Mouse (Mus musculus) neural tube, embryonic 14.5 days (tissue): ENCODE measurements at regions not wholly inside any gene's neighbourhood (a gene's known extent, or its start where the extent isn't known, plus 50 kb on each side); places are given as distances from the start of the nearest gene placed in this dataset.

Source experiments
- ATAC-seq: fragments of 200-750 bp; cut with Nextera tagmentation; 2 replicates; pipeline ENCODE4 v1.8.0; 2017; ENCODE audit warnings: low read depth, mild to moderate bottlenecking, moderate TSS enrichment, moderate library complexity
- H3K27ac ChIP-seq: fragments of 300-500 bp; sonication (generic); 2 replicates; pipeline ENCODE4 v1.5.1; 2014; ENCODE audit warnings: low read depth, mild to moderate bottlenecking, control low read depth, low read length, moderate library complexity, mixed read lengths
- H3K27me3 ChIP-seq: fragments of 300-500 bp; sonication (generic); 2 replicates; pipeline ENCODE4 v1.6.1; 2014; ENCODE audit warnings: low read length; ENCODE audit not compliant: control insufficient read depth, insufficient read depth
- H3K36me3 ChIP-seq: fragments of 300-500 bp; sonication (generic); 2 replicates; pipeline ENCODE4 v1.6.1; 2014; ENCODE audit warnings: low read length, mixed read lengths; ENCODE audit not compliant: control insufficient read depth, insufficient read depth
- H3K4me1 ChIP-seq: fragments of 300-500 bp; sonication (generic); 2 replicates; pipeline ENCODE4 v1.6.1; 2014; ENCODE audit warnings: low read length; ENCODE audit not compliant: control insufficient read depth, insufficient read depth
- H3K4me2 ChIP-seq: fragments of 300-500 bp; sonication (generic); 2 replicates; pipeline ENCODE4 v1.6.1; 2014; ENCODE audit warnings: mild to moderate bottlenecking, low read depth, low read length, control low read depth
- H3K4me3 ChIP-seq: fragments of 300-500 bp; sonication (generic); 2 replicates; pipeline ENCODE4 v1.5.1; 2014; ENCODE audit warnings: low read depth, low read length, control low read depth, mixed read lengths
- H3K9ac ChIP-seq: fragments of 300-500 bp; sonication (generic); replicated peaks from 2 replicates; pipeline ENCODE4 v1.6.1; 2014; ENCODE audit warnings: low read depth, mild to moderate bottlenecking, control low read depth, low read length, mixed read lengths
- H3K9me3 ChIP-seq: fragments of 300-500 bp; sonication (generic); 2 replicates; pipeline ENCODE4 v1.6.1; 2016; ENCODE audit warnings: low read length; ENCODE audit not compliant: control insufficient read depth
- WGBS: fragments of 180-500 bp; shearing (Covaris S2); extraction: QIAGEN DNeasy Blood & Tissue Kit; methylation state at CpG from one replicate; pipeline ENCODE4 v1.1.7; 2014; 5-methylcytosine and 5-hydroxymethylcytosine counted together

DNA sequence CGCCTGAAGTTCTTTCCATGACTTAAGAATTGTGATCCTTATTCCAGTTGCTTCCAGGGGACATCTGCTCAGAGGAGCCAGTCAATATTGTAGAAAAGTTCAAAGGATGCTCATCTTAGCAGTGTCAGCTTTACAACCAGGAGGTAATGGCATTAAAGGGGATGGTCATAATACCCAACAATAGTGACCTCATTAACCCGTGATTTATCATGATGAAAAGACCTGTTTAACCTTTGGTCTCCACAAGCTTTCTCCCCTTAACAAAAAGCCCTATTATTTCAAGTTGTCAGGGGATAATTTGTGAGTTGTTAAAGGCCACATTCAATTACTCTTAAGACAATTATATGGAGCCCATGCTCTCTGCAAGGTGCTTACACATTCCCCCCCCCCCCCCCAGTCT is 54.3 kb upstream of the Htatip2 start:
- no peak for ATAC-seq
- Histone ChIP-seq H3K9ac (no peak overlapping the region), H3K36me3 (no peaks in the 10 kb centered on the region), H3K4me3 (no peak overlapping the region), H3K27ac (no peak overlapping the region), H3K27me3 (peaks cover 79% of the 10 kb centered on the region), H3K9me3 (no peaks in the 10 kb centered on the region), H3K4me2 (no peak overlapping the region), H3K4me1 (no peaks in the 10 kb centered on the region)
- WGBS = 9% methylated on average over 2 of the region's 2 CpGs

DNA sequence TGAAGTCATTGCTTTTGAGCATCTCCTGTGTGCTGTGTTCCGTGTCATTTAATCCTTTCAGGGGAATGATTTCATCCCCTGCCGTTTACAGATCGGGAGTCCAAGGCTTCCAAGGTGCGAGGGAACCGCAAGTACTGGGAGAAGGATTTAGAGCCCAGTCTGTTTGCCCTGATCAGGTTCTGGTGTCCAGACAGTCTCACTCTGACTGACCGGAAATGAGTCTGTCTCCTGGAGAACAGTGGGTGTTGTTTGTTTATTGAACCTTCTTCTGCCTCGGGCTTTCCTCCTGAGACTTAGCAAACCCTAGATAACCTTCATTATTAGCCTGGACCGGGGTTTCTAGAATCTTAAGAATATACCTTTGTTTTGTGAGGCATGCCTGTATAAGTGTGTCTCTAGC is 58.2 kb upstream of the Htatip2 start:
- Histone ChIP-seq H3K9me3 (no peaks in the 10 kb centered on the region), H3K4me3 (no peak overlapping the region), H3K27me3 (peaks cover 85% of the 10 kb centered on the region), H3K9ac (no peak overlapping the region), H3K36me3 (no peaks in the 10 kb centered on the region), H3K27ac (no peak overlapping the region), H3K4me1 (no peaks in the 10 kb centered on the region), H3K4me2 (no peak overlapping the region)
- WGBS = 29% methylated on average over 8 of the region's 8 CpGs
- ATAC-seq = no peak

- Histone ChIP-seq H3K4me3 (no peak overlapping the region), H3K4me1 (no peaks in the 10 kb centered on the region), H3K27ac (no peak overlapping the region), H3K27me3 (peaks cover 78% of the 10 kb centered on the region), H3K36me3 (no peaks in the 10 kb centered on the region), H3K9ac (no peak overlapping the region), H3K9me3 (no peaks in the 10 kb centered on the region), H3K4me2 (no peak overlapping the region)
- 28% methylated on average over 15 of the region's 15 CpGs for WGBS
- peak; percentile 15; the same call in 1 of the 2 replicates for ATAC-seq
Measured at GRCm38 (mm10) chr7:49700024-49700390, 58.9 kb upstream of the Htatip2 start.

GRCm38 (mm10) chr7:49699107-49700023 is 59.5 kb upstream of the Htatip2 start:
- 12% methylated on average over 13 of the region's 13 CpGs for WGBS
- peak; percentile 62 for ATAC-seq

GRCm38 (mm10) chr7:49696228-49696627 is 59.6 kb upstream of the Dbx1 start:
- Histone ChIP-seq H3K4me2 (no peak overlapping the region), H3K9ac (no peak overlapping the region), H3K27me3 (peaks cover 71% of the 10 kb centered on the region), H3K9me3 (no peaks in the 10 kb centered on the region), H3K4me1 (no peaks in the 10 kb centered on the region), H3K36me3 (no peaks in the 10 kb centered on the region), H3K4me3 (no peak overlapping the region), H3K27ac (no peak overlapping the region)
- ATAC-seq = no peak
- WGBS = 10% methylated on average over 6 of the region's 6 CpGs

More at GRCm38 (mm10) chr7:49699107-49700023, 59.5 kb upstream of the Htatip2 start:
- Histone ChIP-seq H3K9ac (no peak overlapping the region), H3K9me3 (no peaks in the 10 kb centered on the region), H3K27ac (no peak overlapping the region), H3K27me3 (peaks cover 78% of the 10 kb centered on the region), H3K36me3 (no peaks in the 10 kb centered on the region), H3K4me1 (no peaks in the 10 kb centered on the region), H3K4me3 (no peak overlapping the region), H3K4me2 (no peak overlapping the region)

DNA sequence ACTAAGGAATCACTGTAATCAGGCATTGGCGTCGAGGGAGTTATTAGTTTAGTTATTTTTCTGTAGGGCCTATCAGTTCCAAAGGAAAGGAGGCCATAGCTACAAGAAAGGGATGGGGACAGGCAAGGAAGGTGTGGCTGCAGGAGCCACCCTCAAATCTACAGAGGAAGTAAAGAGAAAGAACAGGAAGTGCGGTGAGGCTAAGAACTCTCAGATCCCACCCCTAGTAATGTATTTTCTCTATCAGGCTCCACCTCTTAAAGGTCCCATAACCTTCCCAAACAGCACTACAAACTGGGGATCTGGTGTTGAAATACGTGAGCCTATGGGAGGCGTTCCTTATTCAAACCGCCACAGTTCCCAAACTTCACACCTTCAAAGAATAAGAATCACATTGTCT is 52.9 kb upstream of the Dbx1 start:
- H3K4me2 ChIP-seq = no peak overlapping the region
- H3K4me3 ChIP-seq = no peak overlapping the region
- 40% methylated on average over 6 of the region's 6 CpGs for WGBS
- no peak overlapping the region for H3K9ac ChIP-seq
- no peak for ATAC-seq
- H3K4me1 ChIP-seq = no peaks in the 10 kb centered on the region
- H3K27ac ChIP-seq = no peak overlapping the region
- H3K36me3 ChIP-seq = no peaks in the 10 kb centered on the region
- no peaks in the 10 kb centered on the region for H3K9me3 ChIP-seq
- peaks cover 82% of the 10 kb centered on the region for H3K27me3 ChIP-seq

- Histone ChIP-seq H3K9me3 (no peaks in the 10 kb centered on the region), H3K4me3 (no peak overlapping the region), H3K36me3 (no peaks in the 10 kb centered on the region), H3K4me1 (no peaks in the 10 kb centered on the region), H3K27me3 (peaks cover 82% of the 10 kb centered on the region), H3K9ac (no peak overlapping the region), H3K27ac (no peak overlapping the region), H3K4me2 (no peak overlapping the region)
- 3% methylated on average over 10 of the region's 10 CpGs for WGBS
- ATAC-seq = no peak
Measured at GRCm38 (mm10) chr7:49688521-49689399, 52.1 kb upstream of the Dbx1 start.

DNA sequence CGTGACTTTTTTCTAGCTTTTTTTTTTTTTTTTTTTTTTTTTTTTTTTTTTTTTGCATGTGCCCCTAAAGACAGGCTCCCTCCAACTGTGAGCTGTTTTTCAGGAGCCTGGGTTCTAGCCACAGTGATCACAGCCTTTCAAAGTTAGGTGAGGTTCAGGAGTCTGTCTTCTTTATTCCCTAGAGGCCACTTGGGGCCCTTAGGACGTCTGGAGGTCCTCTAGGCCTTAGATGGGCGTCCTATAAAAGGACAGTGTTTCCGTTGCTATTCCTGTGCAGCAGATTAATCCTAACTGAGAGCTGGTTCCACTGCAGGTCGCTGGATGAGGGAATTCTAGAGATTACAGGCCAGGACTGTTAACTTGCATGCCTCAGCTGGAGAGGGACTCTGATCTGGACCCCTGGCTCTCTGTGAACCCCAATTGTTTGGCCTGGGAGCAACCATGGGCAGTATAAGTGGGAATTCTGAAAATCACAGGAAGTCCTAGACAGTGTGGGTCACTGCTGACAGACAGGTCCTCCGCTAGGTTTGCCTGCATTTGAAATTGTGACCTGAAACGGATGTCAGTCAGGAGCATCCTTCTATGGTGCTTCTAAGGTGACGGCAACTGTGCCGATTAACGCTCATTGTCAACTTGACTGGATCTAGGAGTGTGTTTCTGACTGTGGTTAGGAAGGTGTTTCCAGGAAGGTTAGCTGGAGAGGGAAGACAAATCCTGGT is 51.2 kb upstream of the Dbx1 start:
- no peaks in the 10 kb centered on the region for H3K9me3 ChIP-seq
- H3K9ac ChIP-seq = no peak overlapping the region
- peaks cover 84% of the 10 kb centered on the region for H3K27me3 ChIP-seq
- WGBS = 15% methylated on average over 10 of the region's 10 CpGs
- H3K4me2 ChIP-seq = no peak overlapping the region
- no peak overlapping the region for H3K4me3 ChIP-seq
- ATAC-seq = no peak
- no peak overlapping the region for H3K27ac ChIP-seq
- no peaks in the 10 kb centered on the region for H3K36me3 ChIP-seq
- no peaks in the 10 kb centered on the region for H3K4me1 ChIP-seq
